Mouse (Mus musculus): ENCODE results near the gene Srsf1.

The Srsf1 gene

GRCm38 (mm10) chr11:88046944-88047794, at the start of gene Srsf1:
TSS of gene Srsf1 (plus strand) at chr11:88047373.
- DNase-seq (ENCODE audit: low spot score in 2 of 2), result peak; percentile 97 to 98

GRCm38 (mm10) chr11:87999751-88000150, 47.4 kb upstream of the Srsf1 start:
- no peak for DNase-seq (ENCODE audit: low spot score in 2 of 2)

GRCm38 (mm10) chr11:88002738-88003137, 44.4 kb upstream of the Srsf1 start:
- DNase-seq (ENCODE audit: low spot score in 2 of 2), result no peak

GRCm38 (mm10) chr11:88004123-88004522, 43.0 kb upstream of the Srsf1 start:
- DNase-seq (ENCODE audit: low spot score in 2 of 2), result no peak

GRCm38 (mm10) chr11:88008641-88009040, 38.5 kb upstream of the Srsf1 start:
- no peak for DNase-seq (ENCODE audit: low spot score in 2 of 2)

GRCm38 (mm10) chr11:88009542-88010190, 37.5 kb upstream of the Srsf1 start:
- no peak for DNase-seq (ENCODE audit: low spot score in 2 of 2)

GRCm38 (mm10) chr11:88011208-88011913, 35.8 kb upstream of the Srsf1 start:
- DNase-seq (ENCODE audit: low spot score in 2 of 2), result no peak

GRCm38 (mm10) chr11:88011914-88012419, 35.2 kb upstream of the Srsf1 start:
- no peak for DNase-seq (ENCODE audit: low spot score in 2 of 2)

GRCm38 (mm10) chr11:88012621-88013244, 34.4 kb upstream of the Srsf1 start:
- DNase-seq (ENCODE audit: low spot score in 2 of 2), result no peak

- no peak for DNase-seq (ENCODE audit: low spot score in 2 of 2)
Observed at GRCm38 (mm10) chr11:88013632-88014031, 33.5 kb upstream of the Srsf1 start.

- no peak for DNase-seq (ENCODE audit: low spot score in 2 of 2)
Observed at GRCm38 (mm10) chr11:88015161-88015560, 32.0 kb upstream of the Srsf1 start.

GRCm38 (mm10) chr11:88015795-88016194, 31.4 kb upstream of the Srsf1 start:
- no peak for DNase-seq (ENCODE audit: low spot score in 2 of 2)

GRCm38 (mm10) chr11:88023933-88024332, 23.2 kb upstream of the Srsf1 start:
- DNase-seq (ENCODE audit: low spot score in 2 of 2), result no peak

GRCm38 (mm10) chr11:88027391-88028035, 19.7 kb upstream of the Srsf1 start:
- no peak for DNase-seq (ENCODE audit: low spot score in 2 of 2)

- no peak for DNase-seq (ENCODE audit: low spot score in 2 of 2)
Observed at GRCm38 (mm10) chr11:88028193-88028684, 18.9 kb upstream of the Srsf1 start.

- DNase-seq (ENCODE audit: low spot score in 2 of 2), result no peak
Observed at GRCm38 (mm10) chr11:88030219-88030618, 17.0 kb upstream of the Srsf1 start.

GRCm38 (mm10) chr11:88030836-88031235, 16.3 kb upstream of the Srsf1 start:
- no peak for DNase-seq (ENCODE audit: low spot score in 2 of 2)

- no peak for DNase-seq (ENCODE audit: low spot score in 2 of 2)
Observed at GRCm38 (mm10) chr11:88031753-88032152, 15.4 kb upstream of the Srsf1 start.

GRCm38 (mm10) chr11:88035970-88036369, 11.2 kb upstream of the Srsf1 start:
- DNase-seq (ENCODE audit: low spot score in 2 of 2), result no peak

- DNase-seq (ENCODE audit: low spot score in 2 of 2), result no peak
Observed at GRCm38 (mm10) chr11:88036761-88037251, 10.4 kb upstream of the Srsf1 start.

GRCm38 (mm10) chr11:88037386-88037785, 9.8 kb upstream of the Srsf1 start:
- no peak for DNase-seq (ENCODE audit: low spot score in 2 of 2)

Measured in spleen, postnatal 36 days (tissue).